Mouse (Mus musculus): ENCODE measurements around the gene Gm49336. TPM values are rescaled to one million over a fixed set of nuclear protein-coding genes. Genes with fewer than 3 reads are reported as not detected.

Gm49336 gene
- polyA plus RNA-seq, 1 experiment = 13.7 TPM

DNA sequence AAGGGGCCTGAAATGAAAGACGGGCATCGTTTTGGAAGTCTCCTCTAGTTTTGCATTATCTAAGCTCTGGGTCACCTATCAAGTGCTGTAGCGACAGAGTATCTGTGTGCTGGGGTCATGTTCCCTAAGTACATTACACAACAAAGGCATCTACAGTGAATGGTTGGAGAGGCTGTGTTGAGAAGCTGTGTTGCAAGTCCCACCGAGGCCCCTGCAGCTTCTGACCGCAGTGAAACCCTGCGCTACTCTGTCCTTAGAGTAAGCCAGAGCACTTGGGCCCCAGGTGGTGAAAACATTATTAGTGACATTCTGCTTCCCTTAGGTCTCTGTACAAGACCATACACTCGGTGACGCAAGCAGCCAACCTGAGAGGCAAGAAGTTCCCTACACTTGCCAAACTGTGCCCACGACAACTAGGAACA is 74.8 kb downstream of the Gm49336 start:
- peaks cover 3% of the 10 kb centered on the region for H3K4me1 ChIP-seq (ENCODE audit: control insufficient read depth, insufficient read depth, low read length)
- WGBS = 32% methylated on average over 9 of the region's 9 CpGs
- no peak for DNase-seq
- TF ChIP-seq POLR2A (IDR thresholded peaks at IDR 0.05; ENCODE audit: borderline replicate concordance, extremely low read depth, low read depth, low read length) (no peak), CTCF (IDR thresholded peaks at IDR 0.05; ENCODE audit: insufficient read depth, low read length) (no peak)
- no peak overlapping the region for H3K4me3 ChIP-seq (replicated peaks; ENCODE audit: extremely low read depth, low read depth, low read length)

DNA sequence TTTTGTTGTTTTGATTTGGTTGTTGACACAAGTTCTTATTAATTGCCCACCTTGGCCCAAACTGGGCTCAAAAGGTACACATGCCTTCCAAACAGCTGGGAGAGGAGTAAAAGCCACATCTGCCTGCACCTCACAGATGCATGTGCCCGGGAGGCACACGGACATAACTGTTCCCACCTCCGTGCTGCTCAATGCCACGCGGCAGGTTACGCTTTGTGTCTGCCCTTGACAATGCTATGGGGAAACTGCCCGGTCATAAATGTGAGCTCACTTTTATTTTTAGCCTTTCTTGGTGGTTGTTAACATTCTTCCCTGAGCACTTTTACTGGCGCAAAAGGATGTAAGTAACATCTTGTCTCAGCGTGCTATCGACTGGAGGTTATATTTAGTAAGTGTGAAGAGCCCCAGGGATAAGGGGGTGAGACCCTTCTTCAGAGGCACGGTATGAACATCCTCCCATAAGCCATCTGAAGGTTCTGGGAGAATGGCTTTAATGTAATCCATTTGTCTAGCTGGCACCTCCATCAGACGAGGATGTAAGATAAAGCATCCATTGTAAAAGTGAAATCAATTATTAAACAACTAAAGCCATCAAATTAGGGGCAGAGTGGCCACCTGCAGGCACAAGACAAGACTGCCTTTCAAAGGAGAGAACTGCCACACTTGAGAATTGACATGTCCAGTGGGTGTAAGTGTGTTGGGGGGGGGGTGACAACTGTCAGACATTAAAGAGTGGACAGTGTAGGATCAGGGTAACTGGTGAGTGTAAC is 78.8 kb downstream of the Gm49336 start:
- no peak overlapping the region for H3K4me3 ChIP-seq (replicated peaks; ENCODE audit: extremely low read depth, low read depth, low read length)
- DNase-seq = no peak
- WGBS = 48% methylated on average over 12 of the region's 12 CpGs
- TF ChIP-seq CTCF (IDR thresholded peaks at IDR 0.05; ENCODE audit: insufficient read depth, low read length) (no peak), POLR2A (IDR thresholded peaks at IDR 0.05; ENCODE audit: borderline replicate concordance, extremely low read depth, low read depth, low read length) (no peak)
- peaks cover 3% of the 10 kb centered on the region for H3K4me1 ChIP-seq (ENCODE audit: control insufficient read depth, insufficient read depth, low read length)

DNA sequence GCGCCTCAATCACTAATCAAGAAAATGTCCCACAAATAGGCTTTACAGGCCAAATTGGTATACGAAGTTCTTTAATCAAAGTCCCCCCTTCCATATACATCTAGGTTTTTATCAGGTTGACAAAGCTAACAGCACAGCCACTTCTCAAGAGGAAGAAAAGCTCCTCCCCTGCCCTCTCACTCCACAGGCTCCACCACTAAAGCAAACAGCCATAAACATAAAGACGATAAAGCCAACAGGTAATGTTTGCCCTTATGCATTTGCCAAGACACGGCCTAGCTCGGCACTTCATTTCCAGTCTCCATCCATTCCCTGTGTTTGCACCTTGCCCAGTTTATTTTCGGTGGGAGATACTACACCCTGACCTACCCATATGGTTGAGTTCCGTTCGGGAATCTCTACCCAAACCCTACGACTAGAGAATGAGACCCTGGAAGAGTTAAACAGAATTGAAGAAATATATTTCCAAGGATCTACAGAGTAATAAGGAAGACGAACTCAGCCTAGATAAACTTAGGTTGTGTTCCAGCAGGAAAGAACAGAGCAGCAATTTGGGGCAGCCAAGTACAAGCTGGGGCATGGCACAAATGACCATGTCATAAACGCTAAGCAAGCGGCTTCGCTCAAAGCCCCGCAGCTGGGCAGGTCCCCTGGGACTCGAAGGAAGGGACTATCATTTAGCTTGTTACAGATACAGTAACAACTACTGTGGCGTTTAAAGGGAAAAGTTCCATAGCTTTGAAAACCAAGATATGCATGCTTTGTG is 80.3 kb downstream of the Gm49336 start:
- Histone ChIP-seq H3K4me3 (replicated peaks; ENCODE audit: extremely low read depth, low read depth, low read length) (no peak overlapping the region), H3K4me1 (ENCODE audit: control insufficient read depth, insufficient read depth, low read length) (no peaks in the 10 kb centered on the region)
- DNase-seq = no peak
- TF ChIP-seq CTCF (IDR thresholded peaks at IDR 0.05; ENCODE audit: insufficient read depth, low read length) = no peak
- TF ChIP-seq POLR2A (IDR thresholded peaks at IDR 0.05; ENCODE audit: borderline replicate concordance, extremely low read depth, low read depth, low read length) = no peak
- 72% methylated on average over 16 of the region's 16 CpGs for WGBS

DNA sequence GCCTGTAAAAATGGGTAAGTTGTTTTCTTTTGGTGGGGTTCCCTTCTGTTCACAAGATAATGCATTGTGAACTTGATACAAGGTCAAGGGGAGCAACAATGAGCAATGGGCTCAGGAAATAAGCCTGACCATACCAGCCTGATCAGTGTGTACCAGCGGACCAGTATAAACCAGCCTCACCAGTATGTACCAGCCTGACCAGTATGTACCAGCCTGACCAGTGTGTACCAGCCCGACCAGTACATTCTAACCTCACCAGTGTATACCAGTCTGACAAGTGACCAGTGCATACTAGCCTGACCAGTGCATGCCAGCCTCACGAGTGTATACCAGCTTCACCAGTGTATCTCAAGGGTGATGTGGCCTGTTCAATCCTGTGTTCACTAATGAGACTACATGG is 87.9 kb downstream of the Gm49336 start:
- WGBS = 85% methylated on average over 3 of the region's 3 CpGs
- no peak overlapping the region for H3K4me3 ChIP-seq (replicated peaks; ENCODE audit: extremely low read depth, low read depth, low read length)
- DNase-seq = no peak
- no peaks in the 10 kb centered on the region for H3K4me1 ChIP-seq (ENCODE audit: control insufficient read depth, insufficient read depth, low read length)
- no peak for TF ChIP-seq POLR2A (IDR thresholded peaks at IDR 0.05; ENCODE audit: borderline replicate concordance, extremely low read depth, low read depth, low read length)
- no peak for TF ChIP-seq CTCF (IDR thresholded peaks at IDR 0.05; ENCODE audit: insufficient read depth, low read length)

Other genes with a start within 250 kb of the Gm49336 start
- gene Atp8a2, start 54.3 kb downstream of the Gm49336 start, polyA plus RNA-seq (2012; rRNA removed) = 0.31 and 0.98 TPM in 2 replicates
- gene Nupl1, start 76 bp downstream of the Gm49336 start, polyA plus RNA-seq (2012; rRNA removed) = 0.03 and 0.09 TPM in 2 replicates
- gene Mtmr6, start 13.7 kb upstream of the Gm49336 start, polyA plus RNA-seq (2012; rRNA removed) = 20.5 and 30.1 TPM in 2 replicates
- gene Amer2, start 121.8 kb upstream of the Gm49336 start, polyA plus RNA-seq (2012; rRNA removed) = 0.09 and 0.26 TPM in 2 replicates